Mouse (Mus musculus) liver, adult 2 months (tissue): ENCODE measurements around the gene Cdh24. TPM values are rescaled to one million over a fixed set of nuclear protein-coding genes. Genes with fewer than 3 reads are reported as not detected.

Experiments used
- DNase-seq: peaks from one replicate; pipeline ENCODE4 v3.0.0-alpha.2; 2011; ENCODE audit warnings: low read depth, low spot score; ENCODE audit errors: extremely low read depth
- H3K27ac ChIP-seq: fragments of 200-500 bp; replicated peaks from 2 replicates; pipeline ENCODE4 v1.5.1; 2012; ENCODE audit warnings: low read depth, mild to moderate bottlenecking, control low read depth, inconsistent platforms, low read length; ENCODE audit not compliant: insufficient read depth
- H3K27me3 ChIP-seq: fragments of 200-500 bp; 2 replicates; pipeline ENCODE4 v1.6.1; 2012; ENCODE audit warnings: mild to moderate bottlenecking, moderate library complexity, low read length, inconsistent platforms; ENCODE audit not compliant: control insufficient read depth, insufficient read depth
- H3K36me3 ChIP-seq: fragments of 200-500 bp; 2 replicates; pipeline ENCODE4 v1.6.1; 2012; ENCODE audit warnings: low read length, inconsistent platforms; ENCODE audit not compliant: control insufficient read depth, insufficient read depth
- H3K4me1 ChIP-seq: fragments of 200-500 bp; 2 replicates; pipeline ENCODE4 v1.6.1; 2011; ENCODE audit warnings: low read length; ENCODE audit not compliant: control insufficient read depth, insufficient read depth
- H3K4me3 ChIP-seq: fragments of 200-500 bp; 2 replicates; pipeline ENCODE4 v1.5.1; 2011; ENCODE audit warnings: low read depth, mild to moderate bottlenecking, control low read depth, low read length, moderate library complexity; ENCODE audit not compliant: insufficient read depth
- H3K79me2 ChIP-seq: fragments of 200-500 bp; 2 replicates; pipeline ENCODE4 v1.6.1; 2012; ENCODE audit warnings: inconsistent platforms, mild to moderate bottlenecking, low read length, moderate library complexity; ENCODE audit not compliant: control insufficient read depth, insufficient read depth
- H3K9ac ChIP-seq: fragments of 200-500 bp; 2 replicates; pipeline ENCODE4 v1.6.1; 2012; ENCODE audit warnings: low read depth, mild to moderate bottlenecking, control low read depth, inconsistent platforms, low read length
- CTCF ChIP-seq: fragments of 200-500 bp; IDR thresholded peaks from 2 replicates; pipeline ENCODE4 v1.5.1; 2011; ENCODE audit warnings: low read depth, low read length, control low read depth
- POLR2A ChIP-seq: fragments of 200-500 bp; IDR thresholded peaks from 2 replicates; pipeline ENCODE4 v1.6.1; 2011; ENCODE audit warnings: low read length, control low read depth; ENCODE audit not compliant: insufficient read depth; ENCODE audit errors: extremely low read depth
- WGBS: fragments of 180-500 bp; shearing (Covaris S2); methylation state at CpG from one replicate; pipeline ENCODE4 v1.1.7; 2018; 5-methylcytosine and 5-hydroxymethylcytosine counted together
- polyA plus RNA-seq: library from polyadenylated mRNA; depleted of rRNA; stranded (reverse); fragments of >200 nt; gene quantifications from 2 replicates; pipeline ENCODE4 v1.2.3, GENCODE M21; 2012
- total RNA-seq: library from RNA; depleted of rRNA; stranded (reverse); fragments of >200 nt; gene quantifications from 2 replicates; pipeline ENCODE4 v1.2.3, GENCODE M21; 2014

Cdh24 gene
- total and polyA plus RNA-seq, 2 experiments, result 0.09 to 0.73 TPM

GRCm38 (mm10) chr14:54594631-54595414 is 46.3 kb downstream of the Cdh24 start:
- Histone ChIP-seq H3K79me2 (no peaks in the 10 kb centered on the region), H3K4me1 (no peaks in the 10 kb centered on the region), H3K9ac (no peak overlapping the region), H3K27me3 (no peaks in the 10 kb centered on the region), H3K36me3 (no peaks in the 10 kb centered on the region; the same call in 1 of the 2 replicates), H3K27ac (no peak overlapping the region), H3K4me3 (no peak overlapping the region)
- no peak for TF ChIP-seq CTCF
- TF ChIP-seq POLR2A, result no peak
- DNase-seq, result no peak
- WGBS, result 89% methylated on average over 28 of the region's 28 CpGs

- H3K27ac ChIP-seq, result no peak overlapping the region
- H3K4me3 ChIP-seq, result no peak overlapping the region
- no peaks in the 10 kb centered on the region; the same call in 1 of the 2 replicates for H3K36me3 ChIP-seq
- no peaks in the 10 kb centered on the region for H3K27me3 ChIP-seq
- no peaks in the 10 kb centered on the region for H3K4me1 ChIP-seq
- H3K9ac ChIP-seq, result no peak overlapping the region
- 91% methylated on average over 3 of the region's 3 CpGs for WGBS
- TF ChIP-seq CTCF (peak; percentile 71), POLR2A (no peak)
- no peaks in the 10 kb centered on the region for H3K79me2 ChIP-seq
- DNase-seq, result no peak
These were observed 47.1 kb downstream of the Cdh24 start for GRCm38 (mm10) chr14:54594055-54594454.

DNA sequence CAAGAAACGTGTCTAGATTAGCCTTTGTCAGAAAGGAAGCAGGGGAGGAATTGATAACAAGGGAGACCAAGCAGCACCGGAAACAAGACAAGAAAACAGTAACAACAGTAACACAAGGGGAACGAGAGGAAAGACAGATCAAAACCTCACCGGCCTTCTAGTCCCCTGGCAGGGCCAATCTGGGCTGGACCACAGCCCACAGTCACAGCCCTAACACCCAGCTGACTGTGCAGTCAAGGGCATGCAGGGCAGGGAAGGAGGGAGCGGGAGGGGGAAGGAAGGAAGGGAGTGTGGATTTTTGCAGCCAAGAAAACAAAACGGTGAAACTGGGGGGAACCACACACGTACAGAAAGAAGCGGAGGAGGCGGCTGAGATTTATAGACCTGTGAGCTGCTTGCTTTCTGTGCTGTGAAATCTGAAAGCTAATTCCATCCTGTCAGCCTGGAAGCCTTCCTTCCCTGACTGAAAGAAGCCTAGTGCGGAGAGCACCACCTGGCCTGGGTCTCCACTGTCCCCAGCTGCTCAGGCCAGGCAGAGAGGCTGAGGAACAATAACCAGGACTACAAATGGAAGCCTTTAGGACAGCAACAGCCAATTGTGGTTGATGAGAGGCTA is 48.7 kb downstream of the Cdh24 start:
- H3K4me3 ChIP-seq, result no peak overlapping the region
- no peaks in the 10 kb centered on the region for H3K79me2 ChIP-seq
- 63% methylated on average over 10 of the region's 10 CpGs for WGBS
- H3K36me3 ChIP-seq, result no peaks in the 10 kb centered on the region; the same call in 1 of the 2 replicates
- TF ChIP-seq POLR2A, result no peak
- TF ChIP-seq CTCF, result no peak
- H3K27me3 ChIP-seq, result no peaks in the 10 kb centered on the region
- H3K9ac ChIP-seq, result no peak overlapping the region
- H3K27ac ChIP-seq, result 0 out of 2 replicates have a peak overlapping the region, but pooled peaks have one; percentile 26
- no peaks in the 10 kb centered on the region for H3K4me1 ChIP-seq
- DNase-seq, result no peak

DNA sequence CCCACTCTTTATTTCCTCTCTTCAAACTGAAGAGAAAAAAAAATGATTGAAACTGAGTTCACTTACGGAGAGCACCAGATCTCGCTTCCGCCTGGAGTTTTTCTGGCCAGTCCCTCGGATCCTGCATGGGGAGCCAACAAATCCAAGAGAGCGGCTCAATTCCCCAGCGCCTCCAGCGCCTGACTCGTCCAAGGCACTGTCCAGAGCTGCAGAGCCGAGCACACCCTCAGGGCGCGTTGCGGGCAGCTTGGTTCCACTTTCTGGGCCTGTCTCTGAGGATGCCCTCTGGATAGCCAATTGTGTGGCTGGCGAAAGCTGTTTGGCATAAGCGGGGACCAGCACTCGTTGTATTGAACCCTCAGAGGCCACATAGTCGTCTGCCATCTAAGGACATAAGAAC is 50.1 kb downstream of the Cdh24 start:
- Histone ChIP-seq H3K9ac (no peak overlapping the region), H3K27me3 (no peaks in the 10 kb centered on the region), H3K27ac (no peak overlapping the region), H3K79me2 (no peaks in the 10 kb centered on the region), H3K4me3 (no peak overlapping the region), H3K36me3 (no peaks in the 10 kb centered on the region; the same call in 1 of the 2 replicates), H3K4me1 (no peaks in the 10 kb centered on the region)
- no peak for DNase-seq
- 97% methylated on average over 16 of the region's 16 CpGs for WGBS
- TF ChIP-seq CTCF (no peak), POLR2A (no peak)

DNA sequence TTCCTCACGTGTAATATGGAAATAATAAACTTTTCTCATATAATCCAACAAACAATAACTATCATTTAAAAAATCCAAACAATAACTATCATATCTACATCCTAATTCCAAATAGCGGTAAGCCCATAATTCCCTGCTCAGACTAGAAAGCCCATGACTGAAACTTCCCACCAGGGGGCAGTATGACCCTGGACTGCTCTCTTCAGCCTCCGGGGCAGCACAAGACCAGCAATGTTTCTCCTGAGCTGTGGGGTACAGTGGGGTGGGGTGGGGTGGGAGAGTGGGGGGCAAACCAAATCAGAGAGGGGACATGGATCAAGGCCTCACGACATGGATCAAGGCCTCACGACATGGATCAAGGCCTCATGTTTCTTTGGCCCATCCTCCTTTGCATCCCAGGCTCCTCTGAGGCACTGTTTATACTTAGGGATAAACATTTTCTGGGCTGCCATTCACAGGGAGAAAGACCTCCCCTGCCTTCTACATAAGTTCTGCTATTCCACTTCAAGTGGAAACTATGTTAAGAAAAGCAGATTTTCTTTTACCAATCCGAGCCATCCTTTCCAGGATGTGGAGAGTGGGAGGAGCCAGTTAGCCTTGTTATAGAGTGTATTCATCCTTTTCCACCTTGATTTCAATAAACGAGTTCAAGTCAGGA is 57.4 kb downstream of the Cdh24 start:
- no peaks in the 10 kb centered on the region for H3K27me3 ChIP-seq
- no peak overlapping the region for H3K9ac ChIP-seq
- no peaks in the 10 kb centered on the region for H3K36me3 ChIP-seq
- peak; percentile 36 for DNase-seq
- H3K4me1 ChIP-seq, result peaks cover 23% of the 10 kb centered on the region
- H3K27ac ChIP-seq, result no peak overlapping the region
- no peaks in the 10 kb centered on the region for H3K79me2 ChIP-seq
- H3K4me3 ChIP-seq, result no peak overlapping the region
- TF ChIP-seq POLR2A (no peak), CTCF (peak; percentile 77)
- 57% methylated on average over 7 of the region's 7 CpGs for WGBS
